Comparison of ENCODE assay signal across 32 mouse cellular contexts in the genomic region with DNA sequence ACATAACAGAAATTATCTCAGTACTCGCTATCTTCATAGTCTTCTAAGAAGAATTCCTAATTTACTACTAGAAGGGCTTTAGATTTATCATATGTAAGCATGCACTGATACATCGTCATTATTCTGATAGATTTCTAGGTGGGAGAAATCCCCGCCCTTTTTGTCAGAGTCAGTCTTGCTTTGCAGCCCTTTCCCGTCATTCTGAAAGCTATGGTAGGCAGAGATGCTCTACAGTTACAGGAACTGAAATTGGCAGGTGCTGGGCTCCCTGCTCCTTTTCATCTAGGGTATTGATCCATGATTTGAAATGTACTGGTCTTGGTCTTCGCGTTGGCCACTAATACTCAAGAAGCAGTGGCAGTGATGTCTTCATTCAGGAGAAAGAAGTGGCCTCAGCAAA. TPM values are rescaled to one million over a fixed set of nuclear protein-coding genes. Genes with fewer than 3 reads are reported as not detected.
"Had no signal": no experiment of that assay in that cellular context is flagged by ENCODE, and none has a peak within 500 bp of the region (broad histone marks: within the 10 kb centered on the region; RNA-seq: fewer than 3 reads in every experiment).

No protein-coding gene starts in this region.

- H3K9me3 ChIP-seq: limb, embryonic 15.5 days; liver, embryonic 12.5 days; liver, embryonic 13.5 days; lung, embryonic 15.5 days had no signal

- DNase-seq: left cerebral cortex, postnatal 4 days; liver; liver, embryonic 13.5 days; lung, adult 18-20 months; lung, adult 2 months; lung, embryonic 14.5 days; lung, postnatal 10 days; lung, postnatal 14 days; lung, postnatal 36 days; lung, postnatal 4 days; midbrain, embryonic 14.5 days had no signal

- H3K4me3 ChIP-seq: left cerebral cortex, adult 2 months; limb, embryonic 10.5 days; limb, embryonic 12.5 days; limb, embryonic 13.5 days; limb, embryonic 15.5 days; liver, embryonic 12.5 days; liver, embryonic 13.5 days; liver, embryonic 15.5 days; lung, embryonic 15.5 days; megakaryocyte, embryonic 14.5 days; midbrain, embryonic 12.5 days; midbrain, embryonic 13.5 days; midbrain, embryonic 15.5 days; myocyte; neural tube, embryonic 12.5 days had no signal

- H3K4me1 ChIP-seq: limb, embryonic 10.5 days; limb, embryonic 13.5 days; limb, embryonic 15.5 days; liver, embryonic 12.5 days; liver, embryonic 13.5 days; liver, embryonic 15.5 days; lung, embryonic 15.5 days; megakaryocyte, embryonic 14.5 days; midbrain, embryonic 12.5 days; midbrain, embryonic 13.5 days; midbrain, embryonic 15.5 days; neural tube, embryonic 12.5 days had no signal

- H3K4me2 ChIP-seq: limb, embryonic 12.5 days; limb, embryonic 13.5 days; limb, embryonic 15.5 days; liver, embryonic 12.5 days; liver, embryonic 13.5 days; liver, embryonic 15.5 days; lung, embryonic 14.5 days; lung, embryonic 15.5 days; midbrain, embryonic 11.5 days; midbrain, embryonic 12.5 days; midbrain, embryonic 13.5 days; midbrain, embryonic 15.5 days; neural tube, embryonic 12.5 days had no signal

- H3K36me3 ChIP-seq: limb, embryonic 15.5 days; liver, embryonic 12.5 days; liver, embryonic 13.5 days; liver, embryonic 15.5 days; midbrain, embryonic 15.5 days had no signal

- H3K9ac ChIP-seq: limb, embryonic 12.5 days; limb, embryonic 13.5 days; limb, embryonic 15.5 days; liver, embryonic 12.5 days; liver, embryonic 13.5 days; liver, embryonic 14.5 days; liver, embryonic 15.5 days; lung, embryonic 14.5 days; lung, embryonic 15.5 days; midbrain, embryonic 12.5 days; midbrain, embryonic 13.5 days; midbrain, embryonic 15.5 days; neural tube, embryonic 12.5 days had no signal

- H3K27me3 ChIP-seq: limb, embryonic 12.5 days; limb, embryonic 13.5 days; limb, embryonic 15.5 days; liver, embryonic 12.5 days; liver, embryonic 13.5 days; liver, embryonic 15.5 days; lung, embryonic 15.5 days; megakaryocyte, embryonic 14.5 days; midbrain, embryonic 12.5 days; midbrain, embryonic 13.5 days; midbrain, embryonic 15.5 days; neural tube, embryonic 12.5 days had no signal

- ATAC-seq: liver, embryonic 12.5 days; lung, postnatal 0 days; midbrain, embryonic 13.5 days; midbrain, embryonic 15.5 days; midbrain, embryonic 16.5 days had no signal

- H3K27ac ChIP-seq: left cerebral cortex, adult 2 months; limb, embryonic 10.5 days; limb, embryonic 12.5 days; limb, embryonic 13.5 days; limb, embryonic 15.5 days; liver, embryonic 12.5 days; liver, embryonic 13.5 days; liver, embryonic 14.5 days; liver, embryonic 15.5 days; lung, embryonic 15.5 days; macrophage; midbrain, embryonic 12.5 days; midbrain, embryonic 13.5 days; midbrain, embryonic 15.5 days; neural tube, embryonic 12.5 days had no signal

RNA-seq across cellular contexts. Expression of a gene that starts 22.3 kb away (rescaled TPM):
- total RNA-seq: megakaryocyte progenitor cell, adult 5-6 weeks; monocyte, adult 5-6 weeks had no signal
- polyA plus RNA-seq: macrophage had no signal
